Mouse (Mus musculus) frontal cortex, adult (tissue): ENCODE measurements around the gene Hnrnpdl.
A peak's percentile ranks its signal among the peaks of the same experiment; 100 is the strongest.

Experiments used
- ATAC-seq: cut with Nextera tagmentation; 2 replicates; pipeline ENCODE4 v1.9.2; 2017; ENCODE audit warnings: mild to moderate bottlenecking, moderate library complexity, mixed read lengths; ENCODE audit not compliant: low TSS enrichment

Gene Hnrnpdl

DNA sequence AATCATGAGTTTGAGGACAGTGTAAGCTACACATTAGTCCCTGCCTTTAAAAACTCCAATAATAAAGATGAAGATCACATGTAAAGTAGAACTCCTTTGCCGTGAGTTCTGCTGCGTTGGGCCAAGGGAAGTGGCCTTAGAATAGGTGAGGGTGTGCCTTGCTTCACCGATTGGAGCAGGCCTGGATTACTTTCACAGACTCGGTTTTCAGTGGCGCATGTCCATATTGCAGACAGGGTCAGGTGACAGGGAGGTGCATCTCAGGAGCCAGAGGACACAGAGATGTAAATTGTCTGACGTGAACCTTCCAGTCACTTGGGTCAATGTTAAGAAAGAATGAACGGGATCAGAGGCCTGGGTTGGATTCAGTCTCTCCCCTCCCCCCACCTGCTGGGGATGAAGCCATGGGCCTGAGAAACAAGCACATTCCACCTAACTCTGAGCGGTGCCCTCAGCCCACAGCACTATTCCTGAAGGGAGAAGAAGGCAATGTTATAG lies 7.7 kb upstream of the Hnrnpdl start:
- no peak for ATAC-seq

DNA sequence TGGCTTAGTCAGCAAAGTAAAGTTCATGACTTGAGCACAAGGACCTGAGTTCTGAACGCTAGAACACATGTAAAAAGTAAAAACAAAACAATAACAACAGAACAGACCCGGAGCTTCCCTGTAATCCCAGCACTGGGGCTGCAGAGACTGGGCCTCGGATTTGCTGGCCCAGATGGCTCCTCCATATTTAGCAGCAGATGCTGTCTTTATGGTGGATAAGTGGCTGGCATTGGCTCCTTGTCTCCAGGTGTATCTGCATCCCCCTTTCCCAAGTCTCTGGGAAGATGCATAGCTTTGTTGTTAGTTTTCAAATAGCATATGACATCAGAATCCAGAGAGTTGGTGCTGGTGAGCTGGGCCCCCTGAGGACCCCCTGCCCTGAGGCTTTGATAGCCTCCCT lies 6.6 kb upstream of the Hnrnpdl start:
- ATAC-seq, result no peak

- ATAC-seq, result no peak
Measured at GRCm38 (mm10) chr5:100044621-100045020, 5.2 kb upstream of the Hnrnpdl start.

DNA sequence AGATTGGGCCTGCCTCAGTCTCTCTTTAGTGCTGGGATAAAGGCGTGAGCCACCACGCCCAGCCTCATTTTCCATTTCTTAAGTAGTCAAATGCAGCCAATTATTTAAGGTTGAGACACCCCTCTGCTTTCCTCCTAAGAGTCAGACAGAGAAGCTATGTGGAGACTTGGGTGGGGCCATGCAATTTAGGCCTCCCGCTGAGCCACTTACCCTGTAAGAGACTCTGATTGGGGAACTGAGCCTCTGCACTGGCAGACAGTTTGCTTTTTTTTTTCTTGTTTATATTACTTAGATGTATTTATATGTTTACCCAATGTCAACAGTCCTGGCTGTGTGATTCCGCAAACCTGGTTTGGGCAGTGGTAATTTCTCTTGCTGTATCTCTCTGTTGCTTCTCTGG lies 4.6 kb upstream of the Hnrnpdl start:
- no peak for ATAC-seq

DNA sequence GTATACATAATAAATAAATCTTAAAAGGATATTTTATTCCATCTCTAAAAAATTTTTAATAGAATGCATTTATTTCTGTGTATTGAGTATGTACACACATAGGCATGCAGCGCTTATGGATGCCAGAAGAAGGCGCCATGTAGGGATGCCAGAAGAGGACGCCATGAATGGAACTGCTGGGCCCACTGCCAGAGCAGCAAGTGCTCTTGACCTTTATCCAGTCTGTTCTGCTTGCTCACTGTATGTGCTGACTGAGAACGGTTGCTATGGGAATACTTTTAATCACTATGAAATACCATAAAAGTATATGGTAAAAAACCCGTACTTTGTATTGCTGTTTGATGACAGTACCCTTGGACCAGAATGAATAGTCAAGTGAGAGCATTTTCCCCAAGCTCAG lies 3.9 kb upstream of the Hnrnpdl start:
- ATAC-seq, result no peak

DNA sequence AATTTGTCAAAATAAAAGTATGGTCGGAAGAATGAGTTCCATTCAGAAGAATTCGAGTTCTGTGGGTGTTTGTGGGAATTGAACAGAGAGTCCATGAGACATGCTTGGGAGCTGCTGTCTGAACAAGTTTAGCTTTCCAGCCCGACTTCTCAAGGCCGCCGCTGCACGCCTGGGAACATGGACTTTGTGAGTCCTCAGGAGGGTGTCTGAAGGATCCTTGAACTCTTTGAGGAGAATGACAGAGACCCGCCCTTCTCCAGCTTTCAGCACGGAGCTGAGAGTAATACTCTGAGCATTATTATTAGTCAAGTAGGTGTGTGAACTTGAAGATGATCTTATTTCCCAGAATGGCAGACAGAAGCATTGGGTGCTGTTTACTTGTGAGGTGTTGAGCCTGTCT lies 3.0 kb upstream of the Hnrnpdl start:
- no peak for ATAC-seq

- no peak for ATAC-seq
Measured at GRCm38 (mm10) chr5:100041272-100041671, 1.8 kb upstream of the Hnrnpdl start.

- ATAC-seq, result peak; percentile 13; the same call in 1 of the 2 replicates
Measured at GRCm38 (mm10) chr5:100040281-100040784, 869 bp upstream of the Hnrnpdl start.

GRCm38 (mm10) chr5:100038714-100039601 lies 506 bp downstream of the Hnrnpdl start:
- ATAC-seq, result peak; percentile 56

GRCm38 (mm10) chr5:100037965-100038713 lies 1.3 kb downstream of the Hnrnpdl start:
- ATAC-seq, result peak; percentile 35

DNA sequence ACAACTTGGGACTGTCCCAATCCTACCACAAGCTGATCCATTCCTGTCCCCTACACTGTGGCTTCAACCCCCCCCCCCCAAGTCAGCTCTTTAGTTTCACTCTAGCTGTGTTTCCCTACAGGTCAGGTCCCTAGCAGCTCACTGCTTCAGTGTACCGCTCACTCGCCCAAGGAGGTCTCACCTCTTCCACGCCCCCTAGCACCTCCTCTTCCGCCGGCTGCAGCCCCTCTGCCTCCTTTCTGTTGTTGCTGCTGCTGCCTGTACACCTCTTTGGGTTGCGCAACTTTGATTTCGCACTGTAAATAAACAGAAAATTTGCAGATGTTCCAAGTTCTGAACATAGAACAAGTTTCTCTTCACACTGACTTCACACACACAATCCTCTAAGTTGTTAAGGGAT lies 2.8 kb downstream of the Hnrnpdl start:
- no peak for ATAC-seq

DNA sequence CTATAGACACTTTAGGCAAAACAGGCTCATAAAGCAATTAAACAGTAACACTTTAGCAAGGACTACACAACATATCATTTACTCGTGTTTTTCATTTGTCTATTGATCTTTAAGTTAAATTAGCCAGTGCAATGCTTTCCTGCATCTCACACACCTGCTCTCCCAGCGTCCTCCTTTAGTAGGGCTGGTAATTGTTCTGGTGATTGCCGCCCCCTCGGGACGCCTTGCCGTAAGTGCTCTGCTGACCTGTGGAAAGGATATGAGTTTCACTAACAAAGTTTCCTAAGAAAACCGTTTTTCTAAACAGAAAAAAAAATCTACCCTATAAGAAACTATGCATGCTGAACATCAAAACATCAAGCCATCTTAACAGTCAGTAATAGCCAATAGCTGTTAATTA lies 3.5 kb downstream of the Hnrnpdl start:
- no peak for ATAC-seq

DNA sequence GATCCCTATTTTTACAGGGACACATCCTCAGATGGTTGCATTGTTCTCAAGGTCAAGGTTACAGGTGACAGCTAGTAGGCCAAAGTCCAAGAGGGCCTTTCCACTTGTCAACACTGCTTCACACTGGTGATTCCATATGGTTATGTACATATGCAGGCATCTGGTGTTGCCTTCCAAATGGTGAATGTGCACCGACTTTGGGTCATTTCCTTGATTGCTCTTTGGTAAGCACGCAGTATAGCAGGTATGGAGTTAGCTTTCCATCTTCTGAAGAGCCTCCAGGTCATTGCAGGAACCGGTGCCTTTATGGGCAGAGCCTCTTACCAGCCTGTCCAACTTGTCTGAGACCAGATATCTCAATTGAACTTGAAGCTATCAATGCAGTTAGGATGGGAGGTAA lies 6.8 kb downstream of the Hnrnpdl start:
- no peak for ATAC-seq

GRCm38 (mm10) chr5:100032107-100032506 lies 7.4 kb downstream of the Hnrnpdl start:
- no peak for ATAC-seq

DNA sequence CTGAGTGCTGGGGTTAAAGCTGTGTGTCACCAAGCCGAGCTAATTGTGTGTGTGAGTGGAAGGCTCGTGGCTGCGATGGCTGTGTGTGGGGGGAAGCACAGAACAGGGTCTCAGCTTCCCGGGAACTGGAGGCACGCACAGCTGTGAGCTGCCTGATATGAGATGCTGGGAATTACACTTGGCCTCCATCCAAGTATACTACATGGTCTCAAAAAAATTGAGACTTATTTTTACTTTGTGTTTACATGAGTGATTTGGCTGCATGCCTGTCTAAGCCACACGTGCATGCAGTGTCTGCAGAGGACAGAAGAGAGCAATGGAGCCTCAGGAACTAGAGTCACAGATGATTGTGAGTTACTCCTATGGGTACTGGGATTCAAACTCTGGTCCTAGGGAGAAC lies 9.4 kb downstream of the Hnrnpdl start:
- peak; percentile 60 for ATAC-seq

GRCm38 (mm10) chr5:100024868-100025267 lies 14.6 kb downstream of the Hnrnpdl start:
- no peak for ATAC-seq

GRCm38 (mm10) chr5:100024403-100024802 lies 15.1 kb downstream of the Hnrnpdl start:
- ATAC-seq, result no peak

- no peak for ATAC-seq
Measured at GRCm38 (mm10) chr5:100020089-100020488, 19.4 kb downstream of the Hnrnpdl start.

DNA sequence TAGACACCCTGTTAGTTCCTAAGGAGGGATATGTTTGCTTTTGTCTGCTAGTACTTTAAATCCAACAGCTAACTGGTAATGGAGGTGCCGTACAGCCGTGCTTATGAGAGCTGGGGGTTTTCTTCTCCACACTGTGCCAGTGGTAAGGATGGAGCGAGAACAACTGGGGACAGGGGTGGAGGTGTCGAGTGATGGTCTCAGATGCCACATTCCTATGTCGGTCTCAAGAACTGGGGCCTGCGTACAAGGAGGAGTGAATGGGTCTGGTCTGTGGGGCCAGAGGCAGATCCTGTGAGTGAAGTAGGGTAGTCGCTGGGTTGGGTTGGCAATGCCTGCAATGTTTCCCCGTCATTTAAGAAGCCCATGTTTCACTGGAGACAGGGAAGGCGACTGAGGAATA lies 26.9 kb downstream of the Hnrnpdl start:
- no peak for ATAC-seq

- no peak for ATAC-seq
Measured at GRCm38 (mm10) chr5:100008485-100008884, 31.0 kb downstream of the Hnrnpdl start.

- ATAC-seq, result no peak
Measured at GRCm38 (mm10) chr5:100007040-100007375, 32.5 kb downstream of the Hnrnpdl start.

DNA sequence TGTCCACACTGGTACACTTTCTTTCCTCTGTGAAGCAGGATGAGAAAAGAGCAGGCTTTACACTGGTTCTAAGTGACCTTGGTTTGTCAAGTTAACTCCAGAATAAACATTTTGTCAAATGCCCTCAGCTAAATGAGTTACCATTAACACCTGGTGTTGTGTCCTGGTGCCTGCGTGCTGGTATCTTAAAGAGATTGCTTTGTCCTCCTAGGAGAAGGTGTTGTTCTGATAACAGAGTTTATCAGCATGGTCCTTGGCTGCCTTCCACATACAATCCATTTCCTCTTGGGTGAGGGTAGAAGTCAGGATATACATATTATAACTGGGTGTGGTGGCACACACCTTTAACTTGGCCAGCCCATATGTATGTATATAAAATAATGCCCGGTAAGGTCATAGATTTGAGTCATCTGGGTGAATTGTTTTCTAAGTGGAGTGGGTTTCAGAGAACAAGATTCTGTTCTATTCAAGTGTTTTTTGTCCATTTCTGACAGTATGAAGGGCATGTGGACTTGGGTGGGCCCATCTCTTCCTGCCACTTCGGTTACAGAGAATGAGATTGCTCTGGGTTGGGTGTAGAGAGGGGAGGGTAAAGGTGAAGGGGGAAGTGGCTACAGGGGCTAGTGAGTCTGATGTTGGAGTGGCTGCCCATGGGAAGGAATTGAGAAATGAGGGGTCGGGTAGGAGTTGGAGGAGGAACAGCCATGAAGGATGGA lies 33.0 kb downstream of the Hnrnpdl start:
- ATAC-seq, result no peak
